Mouse (Mus musculus) CH12.LX (cell line): ENCODE measurements around the gene Eml3. TPM values are rescaled to one million over a fixed set of nuclear protein-coding genes. Genes with fewer than 3 reads are reported as not detected.

Experiments used
- DNase-seq: peaks from one replicate; pipeline ENCODE4 v3.0.0-alpha.2; 2013; ENCODE audit errors: extremely low read depth
- H3K27ac ChIP-seq: 2 replicates; pipeline ENCODE4 v1.5.1; 2012; ENCODE audit warnings: low read depth, mild to moderate bottlenecking, control low read depth, moderate library complexity; ENCODE audit not compliant: insufficient read depth
- H3K27me3 ChIP-seq: replicated peaks from 2 replicates; pipeline ENCODE3; 2012; ENCODE audit warnings: inconsistent platforms
- H3K36me3 ChIP-seq, 2 experiments: replicated peaks in 1 of 2; 2 replicates each; pipeline versions ENCODE3 to v1.6.1; 2012; ENCODE audit warnings: inconsistent platforms in 1 of 2, low read length in 1 of 2, mild to moderate bottlenecking in 1 of 2, mixed read lengths in 1 of 2, moderate library complexity in 1 of 2; ENCODE audit not compliant: control insufficient read depth in 1 of 2, insufficient read depth in 1 of 2
- H3K4me1 ChIP-seq, 2 experiments: 2 replicates each; pipeline ENCODE4 v1.6.1; 2012; ENCODE audit warnings: inconsistent platforms in 1 of 2, moderate library complexity in 1 of 2; ENCODE audit not compliant: insufficient read depth in 2 of 2, control insufficient read depth in 1 of 2
- H3K4me2 ChIP-seq: 2 replicates; pipeline ENCODE4 v1.6.1; 2012; ENCODE audit warnings: low read depth, mild to moderate bottlenecking, control low read depth; ENCODE audit not compliant: poor library complexity, insufficient read depth, severe bottlenecking
- H3K4me3 ChIP-seq, 3 experiments: fragments of 150-350 bp in 1 of 3; sonication (generic) in 1 of 3; replicated peaks in 1 of 3; 2 replicates each; pipeline versions ENCODE3 to v1.5.1; 2011 to 2012; ENCODE audit warnings: low read depth in 2 of 3, low read length in 2 of 3, mild to moderate bottlenecking in 2 of 3, moderate library complexity in 2 of 3, control low read depth in 1 of 3, improper control_type of control experiment in 1 of 3, inconsistent platforms in 1 of 3, mixed read lengths in 1 of 3; ENCODE audit not compliant: poor library complexity in 1 of 3
- H3K79me2 ChIP-seq: replicated peaks from 2 replicates; pipeline ENCODE4 v1.6.1; 2012; ENCODE audit warnings: mild to moderate bottlenecking, moderate library complexity; ENCODE audit not compliant: control insufficient read depth, poor library complexity, insufficient read depth, severe bottlenecking; ENCODE audit errors: extremely low read depth
- H3K9ac ChIP-seq: 2 replicates; pipeline ENCODE4 v1.6.1; 2012; ENCODE audit warnings: low read depth, mild to moderate bottlenecking, control low read depth, moderate library complexity; ENCODE audit not compliant: insufficient read depth
- H3K9me3 ChIP-seq: replicated peaks from 2 replicates; pipeline ENCODE3; 2012; ENCODE audit warnings: low read length, inconsistent platforms, mixed read lengths
- BHLHE40 ChIP-seq: IDR thresholded peaks from 2 replicates; pipeline ENCODE4 v1.6.1; 2011; ENCODE audit warnings: mild to moderate bottlenecking, low read depth, low read length, improper control_type of control experiment
- CHD1 ChIP-seq: IDR thresholded peaks from 2 replicates; pipeline ENCODE4 v1.6.1; 2012; ENCODE audit warnings: low read depth, low read length, improper control_type of control experiment, inconsistent platforms
- CHD2 ChIP-seq: IDR thresholded peaks from 2 replicates; pipeline ENCODE4 v1.6.1; 2011; ENCODE audit warnings: low read length, improper control_type of control experiment
- CTCF ChIP-seq, 2 experiments: IDR thresholded peaks in 1 of 2; conservative IDR thresholded peaks in 1 of 2; 2 replicates each; pipeline ENCODE4 v1.5.1; 2011 to 2012; ENCODE audit warnings: low read depth in 2 of 2, low read length in 2 of 2, improper control_type of control experiment in 1 of 2, inconsistent platforms in 1 of 2, mild to moderate bottlenecking in 1 of 2, moderate library complexity in 1 of 2
- EP300 ChIP-seq: IDR thresholded peaks from 2 replicates; pipeline ENCODE4 v1.6.1; 2011; ENCODE audit warnings: low read length, improper control_type of control experiment
- ETS1 ChIP-seq: conservative IDR thresholded peaks from 2 replicates; pipeline ENCODE4 v1.6.1; 2012; ENCODE audit warnings: low read depth, mild to moderate bottlenecking, inconsistent platforms, low read length, improper control_type of control experiment, moderate library complexity
- GABPA ChIP-seq: IDR thresholded peaks from 2 replicates; pipeline ENCODE4 v1.6.1; 2012; ENCODE audit warnings: low read depth, low read length, improper control_type of control experiment, inconsistent platforms; ENCODE audit not compliant: insufficient replicate concordance
- JUN ChIP-seq: IDR thresholded peaks from 2 replicates; pipeline ENCODE4 v1.6.1; 2011; ENCODE audit warnings: low read depth, mild to moderate bottlenecking, low read length, improper control_type of control experiment, moderate library complexity; ENCODE audit not compliant: insufficient read depth
- JUND ChIP-seq: conservative IDR thresholded peaks from 2 replicates; pipeline ENCODE4 v1.6.1; 2011; ENCODE audit warnings: low read depth, low read length, improper control_type of control experiment
- MEF2A ChIP-seq: IDR thresholded peaks from 2 replicates; pipeline ENCODE4 v1.6.1; 2014; ENCODE audit warnings: low read depth, mild to moderate bottlenecking, inconsistent platforms, low read length, improper control_type of control experiment, borderline replicate concordance
- MXI1 ChIP-seq: IDR thresholded peaks from 2 replicates; pipeline ENCODE4 v1.6.1; 2011; ENCODE audit warnings: mild to moderate bottlenecking, low read depth, low read length, improper control_type of control experiment
- MYC ChIP-seq: IDR thresholded peaks from 2 replicates; pipeline ENCODE4 v1.6.1; 2011; ENCODE audit warnings: low read depth, mild to moderate bottlenecking, improper control_type of control experiment, low read length
- NRF1 ChIP-seq: IDR thresholded peaks from 2 replicates; pipeline ENCODE4 v1.6.1; 2014; ENCODE audit warnings: low read depth, mild to moderate bottlenecking, inconsistent platforms, low read length, improper control_type of control experiment, moderate library complexity
- PAX5 ChIP-seq: IDR thresholded peaks from 2 replicates; pipeline ENCODE4 v1.6.1; 2012; ENCODE audit warnings: low read length, inconsistent platforms, mixed read lengths
- POLR2AphosphoS2 ChIP-seq: IDR thresholded peaks from 2 replicates; pipeline ENCODE4 v1.6.1; 2011; ENCODE audit warnings: low read depth, low read length, improper control_type of control experiment
- RAD21 ChIP-seq: IDR thresholded peaks from 2 replicates; pipeline ENCODE4 v1.6.1; 2011; ENCODE audit warnings: low read depth, mild to moderate bottlenecking, low read length, improper control_type of control experiment, moderate library complexity
- RCOR1 ChIP-seq: conservative IDR thresholded peaks from 2 replicates; pipeline ENCODE4 v1.6.1; 2012; ENCODE audit warnings: low read depth, mild to moderate bottlenecking, inconsistent platforms, low read length, improper control_type of control experiment
- SMC3 ChIP-seq: IDR thresholded peaks from 2 replicates; pipeline ENCODE4 v1.6.1; 2011; ENCODE audit warnings: low read depth, low read length, improper control_type of control experiment
- TBP ChIP-seq: conservative IDR thresholded peaks from 2 replicates; pipeline ENCODE4 v1.6.1; 2011; ENCODE audit warnings: low read depth, low read length, improper control_type of control experiment
- TCF12 ChIP-seq: IDR thresholded peaks from 2 replicates; pipeline ENCODE4 v1.6.1; 2014; ENCODE audit warnings: low read depth, mild to moderate bottlenecking, inconsistent platforms, low read length, improper control_type of control experiment
- UBTF ChIP-seq: IDR thresholded peaks from 2 replicates; pipeline ENCODE4 v1.6.1; 2012; ENCODE audit warnings: low read depth, mild to moderate bottlenecking, inconsistent platforms, low read length, improper control_type of control experiment, moderate library complexity
- USF1 ChIP-seq: IDR thresholded peaks from 2 replicates; pipeline ENCODE4 v1.6.1; 2014; ENCODE audit warnings: low read depth, mild to moderate bottlenecking, inconsistent platforms, low read length, improper control_type of control experiment
- ZC3H11A ChIP-seq: IDR thresholded peaks from 2 replicates; pipeline ENCODE4 v1.6.1; 2012; ENCODE audit warnings: low read depth, mild to moderate bottlenecking, inconsistent platforms, low read length, improper control_type of control experiment
- ZNF384 ChIP-seq: IDR thresholded peaks from 2 replicates; pipeline ENCODE4 v1.6.1; 2012; ENCODE audit warnings: low read depth, low read length, improper control_type of control experiment, inconsistent platforms
- dilution Hi-C: fragments of 300-500 bp; cut with MboI; formaldehyde crosslinking; loops from 2 replicates; pipeline ENCODE4 v1.14.3; 2020; ENCODE audit warnings: low sequenced_read_pairs; ENCODE audit not compliant: extremely low pct_unique_long_range_greater_than_20kb, extremely low pct_ligation_motif_present
- in situ Hi-C: fragments of 300-500 bp; cut with MboI; formaldehyde crosslinking; loops from 3 replicates; pipeline ENCODE4 v1.14.3; 2019; ENCODE audit warnings: low sequenced_read_pairs, low pct_ligation_motif_present, low pct_unique_long_range_greater_than_20kb, mixed read lengths
- polyA plus RNA-seq: library from polyadenylated mRNA; unstranded; fragments of >175 nt; gene quantifications from 2 replicates; pipeline ENCODE4 v1.2.1, GENCODE M21; 2012; ENCODE audit warnings: low read depth; ENCODE audit not compliant: insufficient read length
- total RNA-seq, 2 experiments: library from RNA; depleted of rRNA; stranded (reverse); fragments of 300-350 nt in 1 of 2; fragments of >200 nt in 1 of 2; gene quantifications; 2 replicates each; pipeline ENCODE4 v1.2.3; 2012 to 2014

Gene Eml3
- total and polyA plus RNA-seq, 3 experiments: 18.7 to 37.3 (median 33.3) TPM

- dilution Hi-C loops: no loop called here
- Histone ChIP-seq H3K9ac (no peak overlapping the region), H3K27ac (no peak overlapping the region), H3K4me2 (no peak overlapping the region), H3K4me3 (no peak overlapping the region), H3K79me2 (peaks cover 39% of the 10 kb centered on the region), H3K4me1 (peaks cover 3 to 22% of the 10 kb centered on the region in 2 experiments; a peak in 3 of 4 replicates), H3K9me3 (no peaks in the 10 kb centered on the region), H3K36me3 (peaks cover 75 to 86% of the 10 kb centered on the region in 2 experiments), H3K27me3 (no peaks in the 10 kb centered on the region)
- DNase-seq: no peak
- in situ Hi-C loops: no loop called here
- no peak for TF ChIP-seq TCF12
- no peak for TF ChIP-seq UBTF
- no peak for TF ChIP-seq ZC3H11A
- no peak for TF ChIP-seq SMC3
- no peak for TF ChIP-seq MEF2A
- no peak for TF ChIP-seq GABPA
- no peak for TF ChIP-seq EP300
- TF ChIP-seq JUN: no peak
- no peak for TF ChIP-seq PAX5
- no peak for TF ChIP-seq CHD2
- no peak for TF ChIP-seq ETS1
These were observed 32.9 kb downstream of the Eml3 start for GRCm38 (mm10) chr19:8962256-8962655.

- no peak overlapping the region for H3K4me3 ChIP-seq
- H3K4me1 ChIP-seq: peaks cover 7 to 30% of the 10 kb centered on the region in 2 experiments; a peak in 3 of 4 replicates
- H3K79me2 ChIP-seq: peaks cover 46% of the 10 kb centered on the region
- H3K36me3 ChIP-seq: peaks cover 70 to 81% of the 10 kb centered on the region in 2 experiments
- in situ Hi-C loops: no loop called here
- TF ChIP-seq BHLHE40 (no peak), POLR2AphosphoS2 (no peak), JUND (no peak), EP300 (no peak), CHD1 (no peak), ZC3H11A (no peak), ZNF384 (no peak), MXI1 (no peak), ETS1 (no peak), MEF2A (no peak), CHD2 (no peak), MYC (no peak), RCOR1 (no peak), TBP (no peak), USF1 (no peak), NRF1 (no peak), CTCF (conservative IDR thresholded peaks at IDR 0.05 in 1 of 2, IDR thresholded peaks at IDR 0.05 in 1 of 2; ENCODE audit: low read depth in 2 of 2, low read length in 2 of 2) (no peak), RAD21 (no peak)
- no peak overlapping the region for H3K27ac ChIP-seq
- no peaks in the 10 kb centered on the region for H3K27me3 ChIP-seq
- dilution Hi-C loops: no loop called here
- H3K9ac ChIP-seq: no peak overlapping the region
- no peak for DNase-seq
- H3K9me3 ChIP-seq: no peaks in the 10 kb centered on the region
- no peak overlapping the region for H3K4me2 ChIP-seq
These were observed 35.7 kb downstream of the Eml3 start for GRCm38 (mm10) chr19:8965075-8965474.
